Comparison of ENCODE assay signal across 8 mouse cellular contexts in the genomic region with DNA sequence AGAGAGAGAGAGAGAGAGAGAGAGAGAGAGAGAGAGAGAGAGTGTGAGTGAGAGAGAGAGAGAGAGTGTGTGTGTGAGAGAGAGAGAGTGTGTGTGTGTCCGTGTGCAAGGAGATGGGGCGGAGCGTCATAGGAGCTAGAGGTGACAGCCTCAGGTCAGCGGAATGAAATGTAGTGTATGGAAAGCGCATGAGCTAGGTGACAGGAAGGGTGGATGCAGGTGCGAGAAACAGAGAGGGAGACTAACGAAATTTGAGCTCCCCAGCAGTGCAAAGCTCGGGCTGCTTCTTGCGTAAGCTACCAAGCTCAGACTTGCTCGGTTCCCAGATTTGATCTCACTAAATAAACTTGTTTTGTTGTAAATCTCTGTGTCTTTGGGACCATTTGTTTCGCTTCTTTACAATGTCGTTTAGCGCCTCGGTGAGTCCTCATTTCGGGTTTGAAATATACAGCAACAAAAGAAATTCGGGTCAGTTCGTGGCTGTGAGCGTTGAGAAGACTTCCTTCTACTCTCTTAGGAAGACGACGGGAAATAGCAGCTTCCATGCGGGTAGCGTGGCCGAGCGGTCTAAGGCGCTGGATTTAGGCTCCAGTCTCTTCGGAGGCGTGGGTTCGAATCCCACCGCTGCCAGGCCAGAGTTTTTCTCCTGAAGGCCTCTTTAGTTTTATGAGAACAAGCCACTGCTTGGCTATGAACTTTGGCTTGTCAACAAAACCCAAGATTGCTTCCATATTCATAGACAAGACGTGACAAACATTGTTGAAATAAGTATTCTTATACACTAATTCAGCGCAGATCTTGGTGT. TPM values are rescaled to one million over a fixed set of nuclear protein-coding genes. Genes with fewer than 3 reads are reported as not detected.
A peak's percentile ranks its signal among the peaks of the same experiment; 100 is the strongest.
DNase-seq lines count a peak whose midpoint lies in the region; ATAC-seq lines count a peak whose summit lies in the region.

No protein-coding gene starts in this region.

- WGBS in intestine, embryonic 15.5 days, result under 1% methylated on average over 31 of the region's 31 CpGs

- no peaks in the 10 kb centered on the region for H3K27me3 ChIP-seq in intestine, embryonic 15.5 days (replicated peaks)

- H3K9me3 ChIP-seq in intestine, embryonic 15.5 days, result no peaks in the 10 kb centered on the region

- peak overlapping the region; percentile 52 for H3K9ac ChIP-seq in intestine, embryonic 15.5 days

- peak; percentile 67 for ATAC-seq in intestine, embryonic 15.5 days
- ATAC-seq in megakaryocyte-erythroid progenitor cell, adult 5-6 weeks (replicated peaks; ENCODE audit: low FRiP score, low TSS enrichment, poor library complexity, severe bottlenecking), result peak; percentile 36

- peaks cover 35% of the 10 kb centered on the region for H3K4me1 ChIP-seq in intestine, embryonic 15.5 days (replicated peaks)

- H3K4me2 ChIP-seq in intestine, embryonic 15.5 days (replicated peaks), result peak overlapping the region; percentile 92

- peak overlapping the region; percentile 79 for H3K4me3 ChIP-seq in intestine, embryonic 15.5 days (replicated peaks)

- peak; percentile 94 for DNase-seq in adrenal gland, adult 2 months
- peak; percentile 87 for DNase-seq in embryo, embryonic 11.5 days (ENCODE audit: low read depth, low spot score)
- peak; percentile 87 to 89 for DNase-seq in gastrocnemius, postnatal 36 days
- DNase-seq in left cerebral cortex, postnatal 14 days (ENCODE audit: low spot score in 2 of 2), result peak; percentile 93 to 96
- DNase-seq in right cerebral cortex, postnatal 14 days, result peak; percentile 88
- DNase-seq in urinary bladder, postnatal 4 days (ENCODE audit: low spot score in 2 of 2), result peak; percentile 82 to 87

- peak overlapping the region; percentile 69 for H3K27ac ChIP-seq in intestine, embryonic 15.5 days

- intact Hi-C loops in gastrocnemius, postnatal 36 days (cut with DNase I), result loop anchor here (1.0 to 10.0 kb wide), 4 partner anchors 61 to 559 kb away; partner anchors contain the start of genes Rpl26 and Senp3
- intact Hi-C loops in left cerebral cortex, postnatal 14 days (cut with DNase I), result loop anchor here (2.0 to 5.0 kb wide), 2 partner anchors 61 to 243 kb away; partner anchors contain the start of gene Chd3

- H3K36me3 ChIP-seq in intestine, embryonic 15.5 days, result no peaks in the 10 kb centered on the region

RNA-seq across cellular contexts. Expression of gene 9130213A22Rik, which starts 1.5 kb away (rescaled TPM):
- total RNA-seq in adrenal gland, adult 2 months (2021), result under 1 TPM; 0.59 to 0.78 TPM
- 2.3 and 3.0 TPM in 2 replicates for polyA plus RNA-seq in adrenal gland, adult 2 months (2012; rRNA removed)
- total RNA-seq in gastrocnemius, postnatal 36 days (2021), result not detected
- 0.29 and 0.34 TPM in 2 replicates for polyA plus RNA-seq in intestine, embryonic 15.5 days (2015; fragmentation: Nextera tagmentation; extraction: Ambion mirVana)
- under 1 TPM; 0.27 to 0.51 TPM for total RNA-seq in left cerebral cortex, postnatal 14 days (2021)
- total RNA-seq in megakaryocyte-erythroid progenitor cell, adult 5-6 weeks (2014; fragmentation: Nextera tagmentation), result not detected in 2 replicates
- not detected in 2 replicates for total RNA-seq in megakaryocyte-erythroid progenitor cell, adult 5-6 weeks (2017)

RNA-seq across cellular contexts. Expression of gene Aloxe3, which starts 1.8 kb away (rescaled TPM):
- total RNA-seq in adrenal gland, adult 2 months (2021), result 1 to 10 TPM in 1 of 2 experiments, under 1 TPM in 1; 0.79 to 1.0 TPM
- 1.4 and 2.5 TPM in 2 replicates for polyA plus RNA-seq in adrenal gland, adult 2 months (2012; rRNA removed)
- total RNA-seq in gastrocnemius, postnatal 36 days (2021), result not detected
- 0.19 and 0.29 TPM in 2 replicates for polyA plus RNA-seq in intestine, embryonic 15.5 days (2015; fragmentation: Nextera tagmentation; extraction: Ambion mirVana)
- total RNA-seq in left cerebral cortex, postnatal 14 days (2021), result 1 to 10 TPM; 3.7 to 5.7 TPM
- total RNA-seq in megakaryocyte-erythroid progenitor cell, adult 5-6 weeks (2014; fragmentation: Nextera tagmentation), result not detected in 2 replicates
- not detected in 2 replicates for total RNA-seq in megakaryocyte-erythroid progenitor cell, adult 5-6 weeks (2017)

RNA-seq across cellular contexts. Expression of gene Hes7, which starts 3.7 kb away (rescaled TPM):
- total RNA-seq in adrenal gland, adult 2 months (2021), result not detected
- polyA plus RNA-seq in adrenal gland, adult 2 months (2012; rRNA removed), result 1.3 and 1.6 TPM in 2 replicates
- total RNA-seq in gastrocnemius, postnatal 36 days (2021), result not detected
- polyA plus RNA-seq in intestine, embryonic 15.5 days (2015; fragmentation: Nextera tagmentation; extraction: Ambion mirVana), result 0.62 and 0.70 TPM in 2 replicates
- total RNA-seq in left cerebral cortex, postnatal 14 days (2021), result under 1 TPM; 0.55 to 0.70 TPM
- total RNA-seq in megakaryocyte-erythroid progenitor cell, adult 5-6 weeks (2014; fragmentation: Nextera tagmentation), result not detected in 2 replicates
- not detected in 2 replicates for total RNA-seq in megakaryocyte-erythroid progenitor cell, adult 5-6 weeks (2017)

RNA-seq across cellular contexts. Expression of gene Per1, which starts 28.9 kb away (rescaled TPM):
- total RNA-seq in adrenal gland, adult 2 months (2021), result 10 to 100 TPM; 55.0 to 75.9 TPM
- polyA plus RNA-seq in adrenal gland, adult 2 months (2012; rRNA removed), result 41.3 and 76.1 TPM in 2 replicates
- 10 to 100 TPM; 60.9 to 89.0 TPM for total RNA-seq in gastrocnemius, postnatal 36 days (2021)
- 11.9 and 15.6 TPM in 2 replicates for polyA plus RNA-seq in intestine, embryonic 15.5 days (2015; fragmentation: Nextera tagmentation; extraction: Ambion mirVana)
- total RNA-seq in left cerebral cortex, postnatal 14 days (2021), result 100 to 1,000 TPM in 1 of 2 experiments, 10 to 100 TPM in 1; 90.4 to 112 TPM
- total RNA-seq in megakaryocyte-erythroid progenitor cell, adult 5-6 weeks (2014; fragmentation: Nextera tagmentation), result 11.3 and 17.6 TPM in 2 replicates
- 4.7 and 12.5 TPM in 2 replicates for total RNA-seq in megakaryocyte-erythroid progenitor cell, adult 5-6 weeks (2017)

RNA-seq across cellular contexts. Expression of gene Alox12b, which starts 32.9 kb away (rescaled TPM):
- total RNA-seq in adrenal gland, adult 2 months (2021), result not detected
- polyA plus RNA-seq in adrenal gland, adult 2 months (2012; rRNA removed), result not detected in 2 replicates
- total RNA-seq in gastrocnemius, postnatal 36 days (2021), result not detected
- polyA plus RNA-seq in intestine, embryonic 15.5 days (2015; fragmentation: Nextera tagmentation; extraction: Ambion mirVana), result 0.35 and 0.43 TPM in 2 replicates
- total RNA-seq in left cerebral cortex, postnatal 14 days (2021), result 1 to 10 TPM; 1.5 to 1.9 TPM
- total RNA-seq in megakaryocyte-erythroid progenitor cell, adult 5-6 weeks (2014; fragmentation: Nextera tagmentation), result not detected in 2 replicates
- not detected in 2 replicates for total RNA-seq in megakaryocyte-erythroid progenitor cell, adult 5-6 weeks (2017)

Comparison
In these comparisons a context has a peak if more than half of its experiments do, and no peak if none do; other contexts are left out.
1. Peak in every context shown above with its lines: DNase-seq, ATAC-seq, H3K4me3 ChIP-seq and H3K27ac ChIP-seq.